Mouse (Mus musculus) brain, embryonic 14.5 days (tissue): ENCODE measurements around the gene Myo1d.

Experiments used
- CTCF ChIP-seq: fragments of 200-500 bp; IDR thresholded peaks from 2 replicates; pipeline ENCODE4 v1.5.1; 2012; ENCODE audit warnings: inconsistent platforms, mild to moderate bottlenecking, moderate library complexity, borderline replicate concordance; ENCODE audit not compliant: insufficient read depth, insufficient read length; ENCODE audit errors: extremely low read depth
- POLR2A ChIP-seq: fragments of 200-500 bp; IDR thresholded peaks from 2 replicates; pipeline ENCODE4 v1.6.1; 2012; ENCODE audit warnings: mild to moderate bottlenecking, inconsistent platforms, borderline replicate concordance; ENCODE audit not compliant: poor library complexity, insufficient read depth, insufficient read length, severe bottlenecking; ENCODE audit errors: extremely low read depth

DNA sequence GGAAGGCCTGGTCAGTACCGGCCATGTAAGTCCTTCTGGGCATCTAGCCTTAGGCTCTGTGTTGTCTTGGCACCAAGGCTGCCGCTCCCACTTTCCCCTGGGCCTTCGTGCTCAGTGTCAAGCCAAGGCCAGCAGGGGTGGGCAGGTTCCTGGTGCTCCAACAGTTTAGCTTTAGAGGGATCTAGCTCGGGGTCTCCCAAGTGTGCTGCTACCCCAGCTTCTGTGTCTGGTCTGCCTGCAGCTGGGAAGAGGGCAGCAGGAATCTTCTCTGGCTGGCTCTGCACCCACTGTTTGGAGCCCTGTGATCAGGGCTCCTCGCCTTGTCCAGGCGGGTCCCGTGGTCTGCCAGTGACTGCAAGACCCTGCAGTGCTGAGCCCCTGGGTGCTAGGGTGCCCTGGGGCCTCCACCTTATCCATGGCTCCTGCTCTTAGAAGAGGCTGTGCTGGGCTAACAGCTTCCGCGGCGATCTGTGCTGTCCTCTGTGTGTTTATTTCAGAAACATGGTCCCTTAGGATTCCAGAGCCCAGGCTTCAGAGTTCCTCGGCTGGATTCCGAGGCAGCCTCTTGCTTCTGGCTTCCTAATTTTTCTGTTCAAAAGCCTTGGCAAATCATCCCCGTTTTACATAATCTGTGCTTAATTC, 298.3 kb downstream of the Myo1d start:
- TF ChIP-seq POLR2A (no peak), CTCF (no peak)
